Mouse (Mus musculus) lung, adult 2 months (tissue): Measurements from ENCODE around the gene Zfp867. TPM values are rescaled to one million over a fixed set of nuclear protein-coding genes. Genes with fewer than 3 reads are reported as not detected.

Source experiments
- DNase-seq: peaks from one replicate; pipeline ENCODE4 v3.0.0; 2022
- H3K4me1 ChIP-seq: fragments of 200-500 bp; 2 replicates; pipeline ENCODE4 v1.6.1; 2011; ENCODE audit warnings: low read length; ENCODE audit not compliant: control insufficient read depth, insufficient read depth
- H3K4me3 ChIP-seq: fragments of 200-500 bp; replicated peaks from 2 replicates; pipeline ENCODE3; 2011; ENCODE audit warnings: low read depth, mild to moderate bottlenecking, control low read depth, low read length; ENCODE audit errors: extremely low read depth
- CTCF ChIP-seq: fragments of 200-500 bp; IDR thresholded peaks from 2 replicates; pipeline ENCODE4 v1.5.1; 2011; ENCODE audit warnings: mild to moderate bottlenecking, low read length, control low read depth; ENCODE audit not compliant: insufficient read depth
- POLR2A ChIP-seq: fragments of 200-500 bp; IDR thresholded peaks from 2 replicates; pipeline ENCODE4 v1.6.1; 2011; ENCODE audit warnings: low read depth, mild to moderate bottlenecking, control low read depth, low read length, borderline replicate concordance; ENCODE audit errors: extremely low read depth
- WGBS: fragments of 180-500 bp; shearing (Covaris S2); methylation state at CpG from one replicate; pipeline ENCODE4 v1.1.7; 2018; 5-methylcytosine and 5-hydroxymethylcytosine counted together
- polyA plus RNA-seq: library from polyadenylated mRNA; depleted of rRNA; stranded (reverse); fragments of >200 nt; gene quantifications from 2 replicates; pipeline ENCODE4 v1.2.3, GENCODE M21; 2012

The Zfp867 gene
- polyA plus RNA-seq, 1 experiment = 0.97 TPM

DNA sequence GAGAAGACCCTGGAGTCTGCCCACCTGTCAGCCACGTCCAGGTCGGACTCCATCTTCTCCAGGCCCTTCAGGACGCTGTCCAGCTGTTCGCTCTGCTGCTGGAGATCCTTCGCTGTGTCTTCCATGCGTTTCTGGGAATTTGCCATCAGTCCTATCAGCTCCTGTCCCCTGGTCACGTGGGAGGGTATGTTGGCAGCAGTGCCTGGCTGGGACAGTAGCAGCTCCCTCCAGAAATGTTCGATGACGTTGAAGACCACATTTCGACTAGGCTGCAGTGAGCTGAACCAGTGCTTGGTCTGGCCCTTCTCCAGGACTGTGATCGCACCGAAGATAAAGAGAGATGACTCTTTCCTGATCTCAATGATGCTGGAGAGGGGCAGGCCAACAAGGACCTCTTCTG is 34.3 kb downstream of the Zfp867 start:
- no peaks in the 10 kb centered on the region for H3K4me1 ChIP-seq
- TF ChIP-seq POLR2A (no peak), CTCF (no peak)
- no peak overlapping the region for H3K4me3 ChIP-seq
- DNase-seq = no peak
- 85% methylated on average over 12 of the region's 12 CpGs for WGBS

DNA sequence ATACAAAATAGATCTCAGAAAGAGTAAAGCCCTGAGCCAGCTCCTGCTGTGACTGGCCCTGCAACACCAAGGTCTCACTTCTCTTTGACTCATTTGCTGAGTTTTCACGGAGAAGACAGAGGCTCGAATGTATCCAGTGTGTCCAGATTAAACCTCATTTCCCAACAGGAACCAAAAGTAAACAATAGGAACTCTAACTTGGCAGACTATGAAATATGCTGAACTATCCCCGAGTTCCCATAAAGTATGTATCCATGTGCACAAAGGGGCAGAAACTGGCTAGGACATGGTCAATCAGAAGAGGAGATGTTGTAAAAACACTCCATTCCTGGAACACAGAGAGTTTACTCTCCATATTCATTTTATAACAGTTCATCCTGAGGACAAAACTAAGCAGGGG is 40.0 kb downstream of the Zfp867 start:
- peaks cover 4% of the 10 kb centered on the region for H3K4me1 ChIP-seq
- DNase-seq = no peak
- WGBS = 13% methylated on average over 3 of the region's 3 CpGs
- no peak for TF ChIP-seq CTCF
- no peak for TF ChIP-seq POLR2A
- no peak overlapping the region for H3K4me3 ChIP-seq

DNA sequence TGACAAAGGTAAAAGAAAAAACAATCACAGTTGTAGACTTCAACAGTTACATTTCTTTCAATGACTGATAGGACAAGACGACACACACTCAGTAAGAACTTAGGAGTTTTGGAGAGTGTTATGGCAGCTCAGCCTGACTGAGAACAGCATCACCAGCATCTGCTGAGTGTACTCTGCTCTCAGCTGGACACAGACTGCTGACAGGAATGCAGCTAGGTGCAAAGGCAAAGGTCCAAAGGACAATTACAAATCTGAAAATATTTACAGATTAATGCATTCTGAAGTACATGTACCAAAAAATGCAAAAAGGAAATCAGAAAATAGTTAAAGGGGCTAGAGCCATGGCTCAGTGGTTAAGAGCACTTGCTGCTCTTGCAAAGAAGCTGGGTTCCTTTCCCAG is 42.3 kb downstream of the Zfp867 start:
- H3K4me1 ChIP-seq = peaks cover 5% of the 10 kb centered on the region
- H3K4me3 ChIP-seq = no peak overlapping the region
- 73% methylated on average over 1 of the region's 1 CpGs for WGBS
- TF ChIP-seq CTCF (no peak), POLR2A (no peak)
- DNase-seq = no peak

DNA sequence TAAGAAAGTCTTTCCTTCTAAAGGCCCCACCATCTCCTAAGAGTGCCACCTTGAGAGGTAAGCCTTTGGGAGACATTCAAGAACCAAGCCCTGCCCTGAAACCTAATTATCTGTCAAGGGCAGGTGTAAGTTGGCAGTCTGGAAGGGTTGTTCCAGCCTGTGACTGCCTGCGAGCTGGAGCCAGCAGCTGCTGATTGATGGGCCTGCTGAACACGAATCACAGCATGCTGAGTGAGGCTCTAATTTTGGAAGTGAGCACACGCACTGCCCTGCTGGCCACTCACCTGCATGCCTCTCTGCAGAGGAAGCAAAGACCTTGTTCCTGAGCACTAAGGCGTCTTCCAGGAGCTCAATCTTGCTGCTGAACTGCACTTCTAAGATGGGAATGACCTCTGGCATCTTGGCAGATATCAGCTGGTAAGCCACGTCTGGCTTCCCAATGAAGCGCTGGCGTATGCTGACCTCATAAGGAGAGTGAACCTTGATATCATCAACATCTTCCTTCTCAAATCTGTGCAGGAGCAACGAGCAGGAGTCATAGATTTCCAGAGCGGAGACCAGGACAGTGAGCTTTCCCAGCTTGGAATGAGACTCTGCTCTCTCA is 44.1 kb downstream of the Zfp867 start:
- peaks cover 5% of the 10 kb centered on the region for H3K4me1 ChIP-seq
- no peak for TF ChIP-seq CTCF
- no peak for TF ChIP-seq POLR2A
- WGBS = 83% methylated on average over 9 of the region's 9 CpGs
- H3K4me3 ChIP-seq = no peak overlapping the region
- no peak for DNase-seq

DNA sequence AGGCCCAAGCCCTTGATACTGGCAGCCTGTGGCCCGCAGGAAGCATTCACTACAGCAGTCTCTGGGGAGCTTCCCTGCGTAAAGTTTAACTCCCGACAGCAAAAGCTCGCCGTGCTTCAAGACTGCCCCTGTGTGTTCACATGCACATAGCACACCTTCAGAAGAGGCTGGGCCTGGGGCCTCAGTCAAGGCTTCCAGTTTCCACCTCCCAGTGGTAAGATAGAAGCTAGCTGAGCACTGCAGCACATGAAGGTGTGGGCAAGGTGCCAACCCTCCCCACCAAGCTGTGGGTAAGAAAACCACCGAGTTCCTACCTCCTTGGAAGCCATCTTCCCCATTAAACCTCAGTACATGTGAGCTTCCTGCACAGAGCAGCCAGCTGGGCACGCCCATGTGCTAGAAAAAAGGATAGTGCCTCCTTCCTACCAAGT is 46.6 kb downstream of the Zfp867 start:
- no peak overlapping the region for H3K4me3 ChIP-seq
- WGBS = 31% methylated on average over 7 of the region's 7 CpGs
- peaks cover 2% of the 10 kb centered on the region; the same call in 1 of the 2 replicates for H3K4me1 ChIP-seq
- no peak for DNase-seq
- peak; percentile 24; the same call in 1 of the 2 replicates for TF ChIP-seq CTCF
- no peak for TF ChIP-seq POLR2A

DNA sequence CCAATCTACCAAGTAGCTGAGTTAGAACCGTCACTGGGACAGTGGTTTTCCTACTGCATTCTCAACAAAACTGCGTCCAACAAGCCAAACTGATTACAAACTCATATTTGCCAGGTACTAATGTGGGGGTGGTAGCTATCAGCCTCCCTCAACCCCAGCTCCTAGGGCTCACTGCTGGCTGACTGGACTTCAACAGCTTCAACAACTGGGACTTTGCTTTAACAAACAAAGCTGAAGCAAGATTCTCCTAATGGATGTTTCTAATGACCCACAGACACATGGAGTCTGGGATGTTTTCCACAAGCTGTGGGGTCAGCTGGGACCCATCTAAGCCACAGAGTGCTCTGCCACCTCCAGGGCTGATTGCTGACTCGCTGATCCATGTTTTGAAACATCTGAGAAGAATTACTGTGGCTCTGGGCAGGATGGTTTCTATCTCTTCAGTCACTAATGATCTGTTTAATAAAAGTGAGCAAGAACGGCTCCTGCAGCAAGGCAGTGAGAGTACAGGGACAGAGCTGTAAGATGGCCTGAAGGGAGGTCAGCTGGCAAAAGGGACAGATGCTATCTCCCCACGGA is 49.2 kb downstream of the Zfp867 start:
- Histone ChIP-seq H3K4me1 (peaks cover 2% of the 10 kb centered on the region; the same call in 1 of the 2 replicates), H3K4me3 (no peak overlapping the region)
- 79% methylated on average over 5 of the region's 5 CpGs for WGBS
- no peak for DNase-seq
- TF ChIP-seq POLR2A (no peak), CTCF (no peak)

DNA sequence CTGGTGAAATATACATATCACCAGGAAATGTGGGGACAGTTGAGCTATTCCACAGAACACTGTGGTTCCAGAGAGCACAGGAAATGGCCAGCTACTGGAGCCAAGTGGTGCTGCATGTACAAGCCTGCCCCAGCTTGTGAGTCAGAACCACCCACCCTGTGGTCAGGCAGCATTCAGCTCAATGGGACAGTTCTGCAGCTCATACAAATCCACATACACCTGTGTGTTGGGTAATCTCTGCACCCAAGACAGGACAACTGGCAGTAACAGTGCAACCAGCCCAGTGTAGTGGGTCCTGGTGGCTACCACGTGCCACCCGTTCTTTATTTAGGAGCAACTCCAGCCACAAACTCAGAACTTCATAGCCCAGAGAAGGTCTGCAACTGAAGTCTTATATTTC is 50.3 kb downstream of the Zfp867 start:
- WGBS = 73% methylated on average over 2 of the region's 2 CpGs
- H3K4me3 ChIP-seq = no peak overlapping the region
- no peak for DNase-seq
- TF ChIP-seq CTCF (no peak), POLR2A (no peak)
- peaks cover 2% of the 10 kb centered on the region; the same call in 1 of the 2 replicates for H3K4me1 ChIP-seq

DNA sequence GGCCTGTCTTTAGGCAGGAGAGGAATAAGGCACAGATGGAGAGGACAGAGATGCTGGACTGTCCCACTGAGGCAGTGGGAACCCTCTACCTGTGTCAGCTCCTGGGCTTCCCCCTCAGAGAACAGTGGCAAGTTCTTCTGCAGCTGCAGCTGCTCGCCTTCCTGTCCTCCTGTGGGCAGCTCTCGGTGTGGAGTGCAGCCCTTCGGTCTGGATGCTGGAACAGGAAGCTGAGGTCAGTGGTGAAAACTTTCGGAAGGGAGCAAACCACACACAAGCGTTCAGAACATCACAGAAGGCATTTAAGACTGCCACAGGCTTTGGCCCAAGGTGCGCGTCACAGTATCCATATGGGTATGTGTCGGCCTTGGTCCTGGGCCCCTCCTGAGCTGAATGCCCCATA is 50.8 kb downstream of the Zfp867 start:
- peaks cover 2% of the 10 kb centered on the region; the same call in 1 of the 2 replicates for H3K4me1 ChIP-seq
- no peak for DNase-seq
- TF ChIP-seq POLR2A (no peak), CTCF (no peak)
- H3K4me3 ChIP-seq = no peak overlapping the region
- WGBS = 50% methylated on average over 8 of the region's 8 CpGs

DNA sequence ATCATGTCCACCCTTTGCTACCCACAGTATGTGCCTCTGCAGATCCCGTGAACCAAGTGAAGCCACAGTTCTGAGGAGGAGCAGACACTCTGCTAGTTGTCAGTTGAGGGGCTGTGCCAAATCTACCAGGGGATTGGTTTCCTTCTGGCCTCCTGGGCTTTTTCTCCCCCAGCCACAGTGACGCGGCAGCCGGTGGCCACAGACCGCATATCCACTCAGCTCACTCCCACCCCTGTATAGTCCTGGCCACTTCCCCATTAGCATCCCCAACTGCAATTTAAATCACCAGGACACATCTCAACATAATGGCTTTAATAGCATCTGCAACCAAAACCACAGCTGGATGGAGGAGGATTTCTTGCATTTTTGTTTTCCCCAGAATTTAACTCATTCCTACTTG is 53.6 kb downstream of the Zfp867 start:
- 64% methylated on average over 5 of the region's 5 CpGs for WGBS
- no peaks in the 10 kb centered on the region; the same call in 1 of the 2 replicates for H3K4me1 ChIP-seq
- TF ChIP-seq CTCF (no peak), POLR2A (no peak)
- H3K4me3 ChIP-seq = no peak overlapping the region
- no peak for DNase-seq

DNA sequence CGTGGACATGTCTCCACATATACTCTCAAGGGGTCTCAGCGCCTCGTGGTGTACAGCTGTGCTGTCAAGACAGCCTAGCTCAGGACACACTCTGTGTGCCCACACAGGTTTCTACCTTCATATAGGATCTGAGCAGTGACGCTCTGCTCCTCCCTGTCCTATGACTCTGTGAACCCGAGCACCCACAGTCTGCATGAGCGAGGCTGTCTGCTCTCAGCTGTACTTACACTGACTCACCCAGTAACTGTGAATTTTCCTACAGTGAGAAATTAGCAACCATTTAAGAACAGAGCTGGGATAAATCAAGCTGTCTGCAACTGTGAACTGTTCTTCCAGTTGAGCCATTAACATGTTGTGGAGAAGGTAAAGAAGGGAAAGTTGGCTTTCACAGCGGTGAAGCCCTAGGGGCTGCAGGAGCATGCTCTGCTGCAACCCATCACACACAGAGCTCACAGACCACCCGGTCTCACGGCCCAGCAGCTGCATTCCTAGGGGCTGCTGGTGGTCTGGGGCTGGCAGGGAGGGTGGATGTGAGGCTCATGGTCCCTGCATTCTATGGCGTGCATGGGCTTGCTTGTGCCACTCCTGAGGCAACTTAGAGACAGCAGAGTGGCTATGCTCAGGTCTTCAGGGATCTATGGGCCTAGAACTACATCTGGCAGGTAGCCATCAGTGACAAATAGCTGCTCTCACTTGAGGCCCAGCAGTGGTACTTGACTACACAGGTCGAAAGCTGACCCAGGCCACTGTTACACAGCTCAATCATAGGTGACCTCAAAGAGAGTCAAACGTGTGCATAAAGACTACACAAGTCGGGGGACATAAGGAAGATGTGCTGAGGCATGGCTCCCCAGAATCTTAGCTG is 59.0 kb downstream of the Zfp867 start:
- TF ChIP-seq POLR2A = no peak
- no peak for TF ChIP-seq CTCF
- H3K4me1 ChIP-seq = peaks cover 7% of the 10 kb centered on the region; the same call in 1 of the 2 replicates
- no peak overlapping the region for H3K4me3 ChIP-seq
- no peak for DNase-seq
- WGBS = 83% methylated on average over 13 of the region's 13 CpGs
